Mouse (Mus musculus) C2C12 (cell line): ENCODE measurements around the gene Gcfc2.

ENCODE experiments used
- CTCF ChIP-seq: IDR thresholded peaks from one replicate; pipeline ENCODE4 v1.5.1; 2011; ENCODE audit not compliant: control insufficient read depth, insufficient read depth, insufficient read length
- MAX ChIP-seq: IDR thresholded peaks from one replicate; pipeline ENCODE4 v1.6.1; 2011; ENCODE audit warnings: mild to moderate bottlenecking, control low read depth
- MYOD1 ChIP-seq: IDR thresholded peaks from one replicate; pipeline ENCODE4 v1.6.1; 2011; ENCODE audit warnings: low read depth; ENCODE audit not compliant: control insufficient read depth, insufficient read length
- MYOG ChIP-seq: IDR thresholded peaks from one replicate; pipeline ENCODE4 v1.6.1; 2011; ENCODE audit not compliant: control insufficient read depth, insufficient read length; ENCODE audit errors: extremely low read depth
- USF1 ChIP-seq: IDR thresholded peaks from one replicate; pipeline ENCODE4 v1.6.1; 2011; ENCODE audit warnings: low read depth, mild to moderate bottlenecking, control low read depth, moderate library complexity

DNA sequence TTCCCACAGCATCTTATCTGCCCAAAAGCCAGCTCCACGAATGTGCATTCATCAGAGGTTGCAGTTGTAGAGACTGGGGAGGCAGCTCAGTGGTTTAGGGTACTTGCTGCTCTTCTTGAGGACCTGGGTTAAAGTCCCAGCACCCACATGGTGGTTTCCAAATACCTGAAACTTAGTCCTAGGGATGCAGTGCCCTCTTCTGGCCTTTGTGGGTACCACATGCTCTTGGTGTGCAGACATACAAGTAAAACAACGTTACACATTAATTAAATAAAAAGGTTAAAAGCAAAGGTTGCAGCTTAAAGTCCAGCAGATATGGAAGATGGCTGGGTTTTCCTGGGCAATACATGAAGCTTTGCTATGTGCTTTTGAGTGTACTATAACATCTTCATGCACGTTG is 9.8 kb downstream of the Gcfc2 start:
- TF ChIP-seq CTCF, result no peak
- TF ChIP-seq USF1, result no peak
- no peak for TF ChIP-seq MYOG
- no peak for TF ChIP-seq MAX
- TF ChIP-seq MYOD1, result no peak
